Mouse (Mus musculus) E14TG2a.4 (cell line): ENCODE results near the gene Rgsl1.
A peak's percentile ranks its signal among the peaks of the same experiment; 100 is the strongest.

ENCODE experiments used
- CTCF ChIP-seq: conservative IDR thresholded peaks from 2 replicates; pipeline ENCODE4 v1.5.1; 2014; ENCODE audit warnings: low read length
- NANOG ChIP-seq: IDR thresholded peaks from 2 replicates; pipeline ENCODE4 v1.6.1; 2014; ENCODE audit warnings: borderline replicate concordance, low read length, mixed read lengths

GRCm38 (mm10) chr1:153807390-153807993 is 36.5 kb downstream of the Rgsl1 start:
- TF ChIP-seq CTCF (peak; percentile 78), NANOG (no peak)
